Mouse (Mus musculus) forebrain, embryonic 12.5 days (tissue): ENCODE data around the gene St7. TPM values are rescaled to one million over a fixed set of nuclear protein-coding genes. Genes with fewer than 3 reads are reported as not detected.
A peak's percentile ranks its signal among the peaks of the same experiment; 100 is the strongest.

ENCODE experiments used
- ATAC-seq: fragments of 200-750 bp; cut with Nextera tagmentation; 2 replicates; pipeline ENCODE4 v1.8.0; 2017; ENCODE audit warnings: moderate TSS enrichment; ENCODE audit not compliant: low FRiP score
- H3K27ac ChIP-seq: fragments of 300-500 bp; sonication (generic); 2 replicates; pipeline ENCODE4 v1.5.1; 2016; ENCODE audit warnings: mild to moderate bottlenecking
- H3K27me3 ChIP-seq: fragments of 300-500 bp; sonication (generic); 2 replicates; pipeline ENCODE4 v1.6.1; 2016; ENCODE audit warnings: mild to moderate bottlenecking
- H3K36me3 ChIP-seq: fragments of 300-500 bp; sonication (generic); replicated peaks from 2 replicates; pipeline ENCODE4 v1.6.1; 2016; ENCODE audit warnings: mild to moderate bottlenecking
- H3K4me1 ChIP-seq: fragments of 300-500 bp; sonication (generic); 2 replicates; pipeline ENCODE4 v1.6.1; 2016
- H3K4me2 ChIP-seq: fragments of 300-500 bp; sonication (generic); 2 replicates; pipeline ENCODE4 v1.6.1; 2016; ENCODE audit warnings: mild to moderate bottlenecking, moderate library complexity
- H3K4me3 ChIP-seq: fragments of 300-500 bp; sonication (generic); replicated peaks from 2 replicates; pipeline ENCODE4 v1.5.1; 2016; ENCODE audit warnings: mild to moderate bottlenecking
- H3K9ac ChIP-seq: fragments of 300-500 bp; sonication (generic); 2 replicates; pipeline ENCODE4 v1.6.1; 2016; ENCODE audit warnings: mild to moderate bottlenecking
- H3K9me3 ChIP-seq: fragments of 300-500 bp; sonication (generic); 2 replicates; pipeline ENCODE4 v1.6.1; 2016
- WGBS: fragments of 180-500 bp; shearing (Covaris S2); methylation state at CpG from one replicate; pipeline ENCODE4 v1.1.7; 2016; 5-methylcytosine and 5-hydroxymethylcytosine counted together
- polyA plus RNA-seq: library from polyadenylated mRNA; unstranded; fragments of >200 nt; fragmentation: Nextera tagmentation; extraction: Ambion mirVana; gene quantifications from 2 replicates; pipeline ENCODE4 v1.2.1, GENCODE M21; 2016

Gene St7
- polyA plus RNA-seq, 1 experiment from 2014 or later, result 48.6 TPM

GRCm38 (mm10) chr6:17922967-17923366 lies 230.2 kb downstream of the St7 start:
- Histone ChIP-seq H3K4me1 (peaks cover 4% of the 10 kb centered on the region; the same call in 1 of the 2 replicates), H3K9ac (no peak overlapping the region), H3K4me3 (no peak overlapping the region), H3K4me2 (no peak overlapping the region), H3K27me3 (no peaks in the 10 kb centered on the region), H3K36me3 (peaks cover 15% of the 10 kb centered on the region; the same call in 1 of the 2 replicates), H3K27ac (no peak overlapping the region), H3K9me3 (no peaks in the 10 kb centered on the region)
- 92% methylated on average over 3 of the region's 3 CpGs for WGBS
- ATAC-seq, result no peak

- ATAC-seq, result no peak
Observed at GRCm38 (mm10) chr6:17923370-17923769, 230.6 kb downstream of the St7 start.

GRCm38 (mm10) chr6:17923894-17924505 lies 231.3 kb downstream of the St7 start:
- ATAC-seq, result no peak
- WGBS, result 85% methylated on average over 10 of the region's 10 CpGs

More at GRCm38 (mm10) chr6:17923370-17923769, 230.6 kb downstream of the St7 start:
- peaks cover 4% of the 10 kb centered on the region; the same call in 1 of the 2 replicates for H3K4me1 ChIP-seq
- no peak overlapping the region for H3K4me3 ChIP-seq
- H3K4me2 ChIP-seq, result no peak overlapping the region
- H3K9ac ChIP-seq, result no peak overlapping the region
- H3K36me3 ChIP-seq, result peaks cover 15% of the 10 kb centered on the region; the same call in 1 of the 2 replicates
- H3K27me3 ChIP-seq, result no peaks in the 10 kb centered on the region
- 79% methylated on average over 3 of the region's 3 CpGs for WGBS
- no peak overlapping the region for H3K27ac ChIP-seq
- H3K9me3 ChIP-seq, result no peaks in the 10 kb centered on the region

GRCm38 (mm10) chr6:17925267-17925666 lies 232.5 kb downstream of the St7 start:
- H3K9me3 ChIP-seq, result no peaks in the 10 kb centered on the region
- no peaks in the 10 kb centered on the region for H3K27me3 ChIP-seq
- 46% methylated on average over 4 of the region's 4 CpGs for WGBS
- H3K4me3 ChIP-seq, result no peak overlapping the region
- no peak overlapping the region for H3K27ac ChIP-seq
- H3K4me2 ChIP-seq, result no peak overlapping the region
- H3K4me1 ChIP-seq, result peaks cover 4% of the 10 kb centered on the region; the same call in 1 of the 2 replicates
- peaks cover 15% of the 10 kb centered on the region; the same call in 1 of the 2 replicates for H3K36me3 ChIP-seq
- no peak overlapping the region for H3K9ac ChIP-seq
- no peak for ATAC-seq

More at GRCm38 (mm10) chr6:17923894-17924505, 231.3 kb downstream of the St7 start:
- Histone ChIP-seq H3K36me3 (peaks cover 15% of the 10 kb centered on the region; the same call in 1 of the 2 replicates), H3K9me3 (no peaks in the 10 kb centered on the region), H3K4me2 (no peak overlapping the region), H3K9ac (no peak overlapping the region), H3K27ac (no peak overlapping the region), H3K4me3 (no peak overlapping the region), H3K27me3 (no peaks in the 10 kb centered on the region), H3K4me1 (peaks cover 4% of the 10 kb centered on the region; the same call in 1 of the 2 replicates)

- H3K36me3 ChIP-seq, result 0 out of 2 replicates have a peak, but pooled peaks cover 10% of the 10 kb centered on the region
- 83% methylated on average over 11 of the region's 11 CpGs for WGBS
- H3K9me3 ChIP-seq, result no peaks in the 10 kb centered on the region
- no peaks in the 10 kb centered on the region for H3K27me3 ChIP-seq
- ATAC-seq, result peak; percentile 23; the same call in 1 of the 2 replicates
- no peak overlapping the region for H3K27ac ChIP-seq
- H3K4me3 ChIP-seq, result no peak overlapping the region
- peaks cover 4% of the 10 kb centered on the region; the same call in 1 of the 2 replicates for H3K4me1 ChIP-seq
- no peak overlapping the region for H3K9ac ChIP-seq
- no peak overlapping the region for H3K4me2 ChIP-seq
Observed at GRCm38 (mm10) chr6:17927746-17928145, 235.0 kb downstream of the St7 start.

- Histone ChIP-seq H3K27ac (no peak overlapping the region), H3K4me2 (no peak overlapping the region), H3K4me3 (no peak overlapping the region), H3K27me3 (no peaks in the 10 kb centered on the region), H3K9me3 (no peaks in the 10 kb centered on the region), H3K36me3 (peaks cover 22% of the 10 kb centered on the region), H3K9ac (no peak overlapping the region), H3K4me1 (peaks cover 4% of the 10 kb centered on the region; the same call in 1 of the 2 replicates)
- ATAC-seq, result no peak
- 93% methylated on average over 2 of the region's 2 CpGs for WGBS
Observed at GRCm38 (mm10) chr6:17931187-17931586, 238.5 kb downstream of the St7 start.

- no peak for ATAC-seq
- Histone ChIP-seq H3K4me1 (peaks cover 4% of the 10 kb centered on the region; the same call in 1 of the 2 replicates), H3K4me3 (no peak overlapping the region), H3K4me2 (no peak overlapping the region), H3K27ac (no peak overlapping the region), H3K36me3 (peaks cover 22% of the 10 kb centered on the region), H3K9ac (no peak overlapping the region), H3K9me3 (no peaks in the 10 kb centered on the region), H3K27me3 (no peaks in the 10 kb centered on the region)
- WGBS, result 91% methylated on average over 7 of the region's 7 CpGs
Observed at GRCm38 (mm10) chr6:17931835-17932234, 239.1 kb downstream of the St7 start.

- Histone ChIP-seq H3K4me2 (no peak overlapping the region), H3K9ac (no peak overlapping the region), H3K9me3 (no peaks in the 10 kb centered on the region), H3K4me1 (no peaks in the 10 kb centered on the region), H3K36me3 (peaks cover 22% of the 10 kb centered on the region), H3K27ac (no peak overlapping the region), H3K27me3 (no peaks in the 10 kb centered on the region), H3K4me3 (no peak overlapping the region)
- WGBS, result 93% methylated on average over 8 of the region's 8 CpGs
- ATAC-seq, result no peak
Observed at GRCm38 (mm10) chr6:17932806-17933205, 240.1 kb downstream of the St7 start.

GRCm38 (mm10) chr6:17938631-17939346 lies 246.1 kb downstream of the St7 start:
- no peak overlapping the region for H3K9ac ChIP-seq
- H3K4me3 ChIP-seq, result no peak overlapping the region
- ATAC-seq, result no peak
- WGBS, result 87% methylated on average over 11 of the region's 11 CpGs
- H3K9me3 ChIP-seq, result no peaks in the 10 kb centered on the region
- no peaks in the 10 kb centered on the region for H3K27me3 ChIP-seq
- H3K36me3 ChIP-seq, result peaks cover 36% of the 10 kb centered on the region
- H3K27ac ChIP-seq, result no peak overlapping the region
- no peaks in the 10 kb centered on the region for H3K4me1 ChIP-seq
- H3K4me2 ChIP-seq, result no peak overlapping the region

- Histone ChIP-seq H3K9me3 (no peaks in the 10 kb centered on the region), H3K27ac (no peak overlapping the region), H3K36me3 (0 out of 2 replicates have a peak, but pooled peaks cover 20% of the 10 kb centered on the region), H3K4me2 (no peak overlapping the region), H3K27me3 (no peaks in the 10 kb centered on the region), H3K4me3 (no peak overlapping the region), H3K4me1 (no peaks in the 10 kb centered on the region), H3K9ac (no peak overlapping the region)
- 43% methylated on average over 2 of the region's 2 CpGs for WGBS
- no peak for ATAC-seq
Observed at GRCm38 (mm10) chr6:17941916-17942315, 249.2 kb downstream of the St7 start.

- H3K4me1 ChIP-seq, result no peaks in the 10 kb centered on the region
- no peak overlapping the region for H3K4me2 ChIP-seq
- ATAC-seq, result no peak
- H3K9ac ChIP-seq, result no peak overlapping the region
- H3K27ac ChIP-seq, result no peak overlapping the region
- H3K36me3 ChIP-seq, result 0 out of 2 replicates have a peak, but pooled peaks cover 20% of the 10 kb centered on the region
- H3K4me3 ChIP-seq, result no peak overlapping the region
- no peaks in the 10 kb centered on the region for H3K27me3 ChIP-seq
- WGBS, result 83% methylated on average over 7 of the region's 7 CpGs
- no peaks in the 10 kb centered on the region for H3K9me3 ChIP-seq
Observed at GRCm38 (mm10) chr6:17942344-17942743, 249.6 kb downstream of the St7 start.

GRCm38 (mm10) chr6:17943877-17944617 lies 251.3 kb downstream of the St7 start:
- Histone ChIP-seq H3K4me2 (no peak overlapping the region), H3K27me3 (no peaks in the 10 kb centered on the region), H3K4me3 (no peak overlapping the region), H3K4me1 (no peaks in the 10 kb centered on the region), H3K36me3 (0 out of 2 replicates have a peak, but pooled peaks cover 9% of the 10 kb centered on the region), H3K9me3 (no peaks in the 10 kb centered on the region), H3K9ac (no peak overlapping the region), H3K27ac (no peak overlapping the region)
- 85% methylated on average over 9 of the region's 9 CpGs for WGBS
- 0 out of 2 replicates have a peak, but pooled peaks have one; percentile 27 for ATAC-seq
